Mouse (Mus musculus) heart, adult 11 months (tissue): ENCODE data around the gene 9330182O14Rik.

Experiments used
- DNase-seq: peaks from one replicate; pipeline ENCODE4 v3.0.0; 2022

Gene 9330182O14Rik

DNA sequence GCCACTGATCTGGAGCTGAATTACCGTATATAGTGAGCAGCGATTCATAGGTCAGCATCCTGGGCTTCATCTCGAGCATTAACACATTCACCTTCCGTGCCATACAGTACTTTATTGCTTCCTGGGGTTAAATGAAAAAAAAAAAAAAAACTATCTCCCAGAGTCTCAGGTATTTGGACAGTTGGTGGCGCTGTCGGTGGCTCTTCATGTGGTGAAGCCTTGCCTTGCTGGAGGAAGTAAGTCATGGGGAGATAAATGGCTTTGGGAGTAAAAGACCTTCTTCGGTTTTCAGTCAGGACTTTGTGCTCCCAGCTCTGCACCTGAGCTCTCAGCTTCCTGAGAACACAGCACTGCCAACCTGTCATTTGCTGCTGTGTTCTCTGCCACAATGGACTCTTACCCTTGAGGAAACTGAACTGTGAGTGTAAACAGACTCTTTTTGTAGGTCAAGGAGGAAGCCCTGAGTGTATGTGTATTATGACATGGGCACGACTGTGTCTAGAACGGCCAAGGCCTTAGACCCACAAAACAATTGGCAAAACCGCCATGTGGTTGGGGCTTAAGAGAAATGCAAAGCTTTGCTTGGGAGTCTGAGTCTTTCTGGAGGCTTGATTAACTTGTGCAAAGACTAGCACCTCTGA, at the start of gene 9330182O14Rik:
9330182O14Rik (plus strand) TSS at position 214 of the 641 bp plus-strand sequence.
- DNase-seq, result peak; percentile 46

DNA sequence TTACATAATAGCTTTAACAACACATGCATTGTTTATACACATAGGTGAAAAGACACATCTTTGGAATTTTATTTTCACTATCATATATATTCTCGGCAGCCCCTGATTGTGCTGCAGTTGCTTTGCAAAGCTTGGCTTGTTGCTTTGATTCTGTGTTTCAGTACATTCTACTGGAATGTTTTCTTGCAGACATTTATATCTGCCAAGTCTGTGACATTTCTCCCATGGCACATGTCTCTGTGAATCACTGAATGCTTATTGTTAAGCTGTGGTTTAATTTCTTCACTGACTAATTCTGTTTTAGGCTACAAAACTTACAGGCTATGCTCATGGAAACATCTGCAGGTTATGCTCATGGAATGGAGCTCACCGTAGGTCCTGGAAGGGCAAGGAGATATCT, 30.9 kb upstream of the 9330182O14Rik start:
- DNase-seq, result no peak

DNA sequence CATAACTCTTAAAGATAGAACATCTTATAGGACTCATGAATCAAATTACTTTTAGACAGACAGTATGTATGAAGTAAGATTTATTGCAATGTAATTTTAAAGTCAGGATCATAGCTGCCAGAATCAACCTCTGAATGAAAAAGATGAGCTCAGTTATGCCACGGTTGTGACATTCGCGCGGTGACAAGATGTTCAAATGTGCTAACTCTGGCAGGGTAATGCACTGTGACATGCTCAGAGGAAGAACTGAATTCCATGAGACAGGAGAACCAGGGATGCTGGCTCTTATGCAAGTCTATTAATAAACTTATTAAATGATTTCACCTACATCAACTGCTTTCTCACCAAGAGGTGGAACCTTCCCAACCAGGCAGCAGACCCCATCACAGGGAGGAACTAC, 28.5 kb upstream of the 9330182O14Rik start:
- no peak for DNase-seq

DNA sequence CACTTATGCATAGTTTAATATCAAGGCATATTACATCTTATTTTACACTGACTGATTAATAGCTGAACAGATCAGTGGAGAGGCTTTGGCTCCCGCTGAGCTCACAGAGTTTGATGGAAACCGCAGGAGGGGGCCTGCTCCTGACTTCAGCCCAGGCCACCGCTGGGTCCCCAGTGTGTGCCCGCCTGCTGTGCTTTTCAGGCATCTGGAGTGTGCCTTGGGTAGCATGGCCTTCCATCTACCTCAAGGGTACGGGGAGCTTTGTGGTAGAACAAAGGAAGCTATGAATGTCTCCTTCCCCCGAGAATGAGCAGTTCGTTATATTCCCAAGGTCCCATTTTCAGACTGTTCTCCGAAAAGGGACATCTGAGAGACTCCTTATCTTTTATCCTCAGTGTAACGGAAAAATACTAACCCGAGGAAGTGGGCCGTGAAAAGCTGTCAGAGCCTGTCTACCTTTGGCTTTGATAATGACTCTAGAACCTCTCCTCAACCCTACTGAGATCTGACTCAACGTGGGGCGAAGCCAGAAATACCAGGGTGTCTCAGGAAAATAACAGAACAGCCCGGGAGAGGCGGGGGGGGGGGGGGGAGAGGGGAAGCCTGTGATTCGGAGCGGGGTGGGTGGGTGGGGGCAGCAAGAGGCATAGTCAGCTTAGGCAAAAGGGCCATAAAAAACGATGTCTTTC, 20.1 kb upstream of the 9330182O14Rik start:
- peak; percentile 75 for DNase-seq

DNA sequence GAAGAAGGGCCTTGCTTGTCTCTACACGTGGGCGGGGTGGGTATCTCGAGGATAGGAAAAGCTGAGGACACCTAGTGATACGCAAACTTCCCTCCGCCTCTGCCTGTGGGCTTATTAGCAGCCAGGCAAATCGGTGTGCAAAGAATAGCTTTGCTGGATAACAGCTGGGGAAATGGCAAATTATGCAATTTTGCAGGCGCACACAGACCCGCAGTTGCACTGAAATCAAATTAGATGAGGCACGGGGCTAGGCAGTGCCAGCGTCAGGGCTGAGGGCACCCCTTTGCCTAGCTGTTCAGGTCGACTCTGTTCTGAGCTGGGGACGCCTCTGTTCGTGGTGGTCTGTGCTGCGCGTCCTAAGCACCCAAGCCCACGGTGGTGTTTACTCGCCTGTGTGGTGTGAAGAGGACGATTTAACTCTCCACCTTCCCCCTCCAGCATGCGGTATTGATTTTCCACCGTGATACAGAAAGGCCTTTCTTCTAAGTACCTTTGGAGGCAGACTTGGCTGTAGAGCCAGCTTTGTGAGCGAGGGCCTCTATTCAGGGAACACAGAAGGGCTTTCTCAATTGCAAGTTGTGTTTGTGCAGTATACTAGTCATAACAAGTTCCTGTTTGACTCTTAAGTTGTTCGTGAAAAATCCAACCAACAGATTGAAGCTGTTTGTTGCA, 19.4 kb upstream of the 9330182O14Rik start:
- peak; percentile 82 for DNase-seq

DNA sequence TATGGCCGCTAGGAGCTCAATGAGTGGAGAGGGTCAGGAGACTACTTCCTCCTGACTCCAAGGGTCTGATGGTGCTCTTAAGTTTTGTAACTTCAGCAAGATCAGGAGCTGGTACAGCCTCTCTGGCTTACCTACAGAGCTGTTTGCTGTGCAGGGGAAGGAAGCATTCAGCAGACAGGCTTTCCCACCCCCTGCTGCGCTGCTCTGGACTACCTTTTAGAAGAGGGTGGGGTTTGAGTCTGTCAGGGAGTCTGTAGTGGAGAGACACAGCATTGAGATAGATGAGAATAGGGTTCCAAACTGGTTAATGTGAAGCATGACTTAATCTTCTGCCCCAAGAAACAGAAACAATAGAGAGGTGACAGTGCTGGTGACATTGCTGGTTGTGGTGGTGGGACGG, 17.8 kb upstream of the 9330182O14Rik start:
- peak; percentile 29 for DNase-seq

DNA sequence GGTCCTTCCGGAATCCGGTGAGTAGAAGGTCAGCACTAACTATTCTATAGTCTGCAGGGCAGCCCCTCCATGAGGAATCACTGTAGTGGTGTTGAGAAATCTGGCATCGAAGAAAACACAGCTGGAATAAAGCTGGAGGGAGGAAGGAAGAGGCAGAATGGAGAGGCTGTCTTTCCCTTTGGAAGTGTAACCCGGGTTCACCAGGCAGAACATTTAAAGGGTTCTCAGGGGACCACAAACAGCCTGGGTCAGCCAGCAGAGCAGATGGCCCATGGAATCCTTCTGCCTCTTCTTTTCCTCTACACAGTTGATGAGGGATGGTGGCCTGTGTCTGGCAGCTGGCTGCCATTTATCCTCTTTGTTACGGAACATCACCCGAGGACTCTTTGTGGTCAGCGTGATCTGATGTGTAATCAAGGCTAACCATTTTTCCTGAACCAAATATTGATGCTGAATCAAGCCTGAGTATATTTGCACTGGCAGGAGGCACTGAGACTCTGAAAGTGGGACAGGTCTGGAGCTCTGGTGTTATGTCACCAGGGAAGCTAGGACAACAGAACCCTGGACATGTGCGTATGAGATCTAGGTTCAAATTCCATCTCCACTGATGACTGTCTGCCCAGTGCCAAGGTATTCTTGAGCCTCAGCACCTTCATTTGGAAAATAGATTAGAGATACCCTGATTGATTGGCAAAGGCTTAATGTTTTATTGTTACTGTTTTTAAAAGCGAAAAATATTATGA, 9.8 kb upstream of the 9330182O14Rik start:
- peak; percentile 97 for DNase-seq

DNA sequence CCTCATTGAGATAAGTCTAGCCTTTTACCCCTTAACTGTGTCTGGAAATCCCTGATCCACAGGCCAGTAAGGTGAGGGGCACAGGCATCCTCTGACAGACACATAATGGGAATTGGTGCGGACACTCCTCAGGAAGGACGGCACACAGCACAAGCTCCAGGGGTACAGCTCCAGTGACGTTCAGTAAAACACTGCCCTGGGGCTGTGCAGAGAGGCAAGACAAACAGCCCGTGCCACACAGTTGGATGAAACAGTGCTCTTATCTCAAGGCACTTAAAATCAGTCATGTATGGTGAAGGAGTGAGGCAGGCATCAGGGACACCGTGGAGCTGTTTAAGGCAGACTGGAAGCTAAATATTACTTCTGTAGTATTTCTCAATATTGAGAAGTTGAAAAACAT, 4.7 kb upstream of the 9330182O14Rik start:
- DNase-seq, result no peak

DNA sequence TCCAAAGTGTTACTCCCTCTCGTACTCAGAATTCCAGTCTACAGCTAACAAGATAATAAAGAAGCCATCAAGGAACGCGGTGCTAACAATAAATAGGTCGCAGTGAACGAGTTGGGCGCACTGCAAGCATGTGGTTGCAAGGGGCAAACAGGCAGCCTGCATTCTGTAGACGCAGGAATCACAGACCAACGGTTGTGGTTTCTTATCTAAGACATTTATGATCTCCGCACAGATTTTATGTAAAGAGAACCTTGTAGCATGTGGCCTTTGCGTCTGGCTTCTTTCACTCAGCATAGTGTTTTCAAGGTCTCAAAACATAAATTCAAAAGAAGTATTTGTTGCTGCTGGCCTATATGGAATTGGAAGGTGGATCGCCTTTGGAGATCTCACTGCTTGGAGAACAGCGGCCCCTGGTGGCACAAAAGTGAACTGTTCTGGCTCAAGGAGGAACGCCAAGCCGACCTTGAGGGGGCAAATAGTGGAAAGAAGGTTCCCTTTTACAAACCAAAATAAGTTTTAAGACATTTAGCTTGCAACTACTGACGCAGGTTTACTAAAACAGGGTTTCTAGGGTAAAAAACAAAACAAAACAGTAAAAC, 3.2 kb upstream of the 9330182O14Rik start:
- no peak for DNase-seq

DNA sequence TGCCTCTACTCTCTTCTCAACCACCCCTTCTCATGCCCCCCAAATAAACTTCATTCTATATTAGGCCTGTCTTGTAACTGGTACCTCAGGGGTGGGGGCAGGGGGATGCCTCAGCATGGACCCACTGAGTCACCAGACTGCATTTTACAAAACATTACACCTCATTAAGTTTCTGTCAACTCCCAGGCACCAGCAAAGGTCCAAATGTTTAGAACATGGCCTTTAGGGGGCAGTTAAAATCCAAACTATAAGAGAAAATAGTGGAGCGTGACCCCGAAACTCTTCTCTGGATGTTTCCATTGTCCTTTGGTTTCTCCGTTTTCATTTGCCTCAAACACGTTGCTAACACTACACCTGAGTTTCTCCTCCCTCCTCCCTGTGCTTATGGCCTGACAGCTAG, 1.8 kb upstream of the 9330182O14Rik start:
- DNase-seq, result peak; percentile 79

DNA sequence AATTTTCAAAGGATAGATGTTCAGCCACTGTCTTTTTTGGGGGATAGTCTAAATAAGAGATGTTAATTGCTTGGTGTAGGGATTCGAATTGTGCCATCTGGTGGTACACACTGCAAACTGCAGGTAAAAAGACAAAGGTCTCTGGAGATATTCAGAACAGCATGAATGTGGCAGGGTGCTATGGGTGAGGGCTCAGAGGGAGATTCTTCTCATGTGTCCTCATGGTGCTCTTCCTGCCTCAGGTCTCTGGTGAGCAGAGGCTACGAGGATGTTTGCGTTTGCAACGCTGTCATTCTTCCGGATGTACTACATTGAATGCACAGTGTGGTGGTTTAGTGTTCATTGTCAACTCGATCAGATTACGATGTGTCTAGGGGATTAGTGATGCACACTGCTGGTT, 10.1 kb downstream of the 9330182O14Rik start:
- DNase-seq, result peak; percentile 72

DNA sequence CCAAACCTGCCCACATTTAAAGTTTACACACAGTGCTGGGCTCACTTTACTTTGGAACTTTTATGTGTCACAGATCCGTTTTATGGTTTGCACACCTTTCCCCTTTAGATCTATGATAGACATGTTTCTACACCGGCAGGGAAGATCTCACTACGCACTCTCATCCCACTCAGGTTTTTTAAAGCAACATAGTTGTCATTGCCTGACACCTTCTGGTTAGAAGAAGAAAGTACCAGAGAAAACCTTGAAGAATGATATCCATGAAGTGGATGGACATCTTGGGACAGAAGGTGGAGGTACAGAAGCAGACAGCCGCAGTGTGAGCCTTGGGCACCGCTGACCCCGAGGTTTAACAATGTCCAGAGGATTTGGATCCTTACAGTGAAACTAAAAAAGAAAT, 23.5 kb downstream of the 9330182O14Rik start:
- DNase-seq, result no peak

DNA sequence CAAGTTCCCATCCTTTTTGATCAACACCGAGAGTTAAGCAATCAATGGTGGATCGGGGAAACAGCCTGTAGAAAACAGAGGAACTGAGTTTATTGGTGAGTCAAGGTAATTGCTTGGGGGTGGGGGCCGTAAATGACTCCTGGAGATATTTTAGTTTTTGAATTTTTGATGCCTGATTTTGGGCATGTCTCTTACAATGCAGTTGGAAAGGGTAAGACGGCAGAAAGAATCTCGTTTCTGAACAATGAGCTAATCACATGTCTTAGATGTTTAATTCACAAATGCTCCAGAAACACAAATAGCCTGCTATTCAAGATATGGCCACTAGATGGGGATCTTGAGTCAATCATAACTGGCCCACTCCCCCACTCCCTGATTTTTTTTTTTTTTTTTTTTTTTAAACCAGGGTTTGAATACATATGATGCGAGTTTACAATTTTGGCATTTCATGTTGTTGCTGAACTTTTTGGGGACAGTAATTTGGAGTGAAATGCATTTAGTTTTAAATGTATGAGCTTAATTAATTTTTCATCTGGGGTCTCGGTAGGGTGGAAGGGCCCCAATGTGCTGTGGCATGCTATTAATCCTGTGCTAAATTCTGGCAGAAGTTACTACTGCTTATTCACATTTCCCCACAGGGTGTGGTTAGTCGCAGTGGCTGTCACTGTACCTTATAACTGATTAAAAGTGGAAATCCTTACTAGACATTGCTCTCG, 32.6 kb downstream of the 9330182O14Rik start:
- no peak for DNase-seq

DNA sequence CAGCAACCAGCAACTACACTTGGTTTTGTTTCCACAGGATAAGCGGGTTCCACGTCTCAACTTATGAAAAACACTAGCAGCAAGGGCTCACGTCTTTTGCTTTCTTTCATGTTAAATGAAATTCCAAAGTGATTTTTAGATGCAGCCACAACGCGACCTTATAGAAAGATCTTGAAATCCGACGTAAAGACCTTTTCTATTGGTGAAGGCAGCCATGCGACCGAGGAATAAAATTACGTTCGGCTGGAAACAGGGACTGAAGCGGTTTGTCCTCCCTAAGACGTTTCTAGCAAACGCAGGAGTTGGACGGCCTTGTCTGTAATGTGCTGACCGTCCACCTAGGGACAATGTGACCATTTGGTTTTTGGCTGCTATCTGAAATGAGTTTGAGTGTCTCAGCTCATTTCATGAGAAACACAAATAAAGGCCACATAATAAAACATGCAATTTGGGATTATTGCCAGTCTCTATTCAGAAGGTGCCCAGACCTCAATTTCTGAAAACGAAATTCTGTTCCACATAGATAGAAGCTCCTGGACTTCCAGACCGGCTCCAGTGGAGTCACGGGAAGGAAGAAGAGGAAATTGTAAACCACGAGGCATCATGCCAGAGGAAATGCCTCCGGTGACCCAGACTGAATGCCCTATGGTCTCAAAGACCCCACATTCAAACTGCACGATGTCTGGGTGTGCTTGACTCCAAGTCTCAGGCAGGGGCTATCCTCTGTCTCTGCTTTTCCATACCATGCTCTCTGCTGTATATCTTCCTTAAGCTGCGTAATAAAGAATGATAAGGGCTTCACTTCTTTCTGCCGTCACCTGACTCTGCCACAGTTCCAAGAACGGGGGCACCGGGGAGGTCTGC, 33.3 kb downstream of the 9330182O14Rik start:
- no peak for DNase-seq

DNA sequence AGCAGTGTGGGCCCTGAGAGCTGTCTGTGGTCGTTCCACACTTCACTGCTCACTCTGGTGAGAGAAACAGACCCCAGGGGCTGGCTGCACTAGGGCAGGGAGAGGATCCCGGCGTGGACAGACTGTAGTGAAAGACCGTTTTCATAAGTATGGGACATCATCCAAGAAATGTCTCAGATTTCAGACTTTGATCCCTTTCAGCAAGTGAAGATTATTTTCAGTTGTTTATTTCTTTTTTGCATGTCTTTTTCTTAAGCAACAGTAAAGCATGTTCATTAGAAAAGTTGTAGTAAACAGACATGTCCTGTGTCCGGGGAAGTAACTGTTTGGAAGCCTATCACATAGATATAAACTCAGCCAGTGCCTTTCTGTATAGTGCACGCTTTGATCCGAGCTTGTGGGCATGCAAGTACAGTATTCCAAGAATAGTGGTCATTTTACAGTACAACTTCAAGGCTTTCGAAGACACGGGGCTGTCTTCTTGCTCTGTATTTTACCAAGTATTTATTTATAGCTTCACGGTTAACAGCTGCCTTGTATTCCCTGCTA, 34.0 kb downstream of the 9330182O14Rik start:
- DNase-seq, result no peak

DNA sequence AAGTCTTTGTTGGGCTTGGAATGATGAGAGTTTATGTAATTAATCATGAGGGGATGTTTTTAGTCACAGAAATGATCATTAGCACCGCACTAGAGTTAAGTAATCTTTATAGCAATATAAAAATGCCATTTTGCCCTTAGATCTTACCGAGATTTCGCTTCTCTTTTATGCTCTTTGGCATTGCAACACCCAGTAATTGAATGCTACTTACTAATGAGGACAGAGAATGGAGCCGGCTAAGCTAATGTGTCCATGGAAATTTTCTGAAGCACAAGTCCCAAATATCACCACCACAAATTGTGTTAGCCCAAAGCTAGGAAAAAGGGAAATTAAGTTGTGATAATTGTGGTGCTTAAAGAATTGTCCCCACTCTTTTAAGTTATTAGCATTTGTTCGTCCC, 34.9 kb downstream of the 9330182O14Rik start:
- no peak for DNase-seq

DNA sequence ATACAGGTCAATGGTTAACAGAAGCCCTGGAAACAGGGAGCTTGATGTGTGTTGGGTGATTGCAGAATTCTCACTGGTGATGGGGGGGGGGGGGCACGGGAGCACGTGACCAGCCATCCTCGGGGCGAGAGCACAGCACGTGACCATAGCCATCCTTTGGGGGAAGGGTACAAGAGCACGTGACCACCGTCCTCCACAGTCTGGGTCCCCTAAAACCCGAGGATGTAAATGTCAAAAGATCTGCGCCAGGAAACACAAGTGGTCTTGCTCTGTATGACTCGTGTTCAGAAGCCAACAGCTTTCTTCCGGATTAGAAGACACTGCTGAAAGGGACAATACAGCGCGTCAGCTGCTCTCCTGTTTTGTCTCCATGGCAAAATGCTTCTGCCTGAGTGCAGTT, 35.5 kb downstream of the 9330182O14Rik start:
- DNase-seq, result no peak

DNA sequence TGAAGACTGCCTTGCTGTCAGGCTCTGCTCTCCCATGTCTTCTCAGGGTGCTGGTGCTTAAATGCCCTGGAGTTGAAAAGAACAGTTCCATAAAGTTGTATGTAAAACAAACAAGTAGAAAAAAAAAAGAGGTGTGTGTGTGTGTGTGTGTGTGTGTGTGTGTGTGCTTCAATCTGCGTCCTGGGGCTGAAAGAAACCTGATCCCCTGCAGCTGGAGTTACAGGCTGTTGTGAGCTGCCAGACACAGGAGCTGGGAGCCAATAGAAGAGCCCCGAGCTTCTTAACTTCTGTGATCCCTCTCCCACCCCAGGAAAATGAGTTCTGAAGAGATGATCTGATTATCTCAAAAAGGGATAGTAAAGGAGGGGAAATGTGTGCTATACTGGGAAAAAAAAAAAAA, 45.3 kb downstream of the 9330182O14Rik start:
- DNase-seq, result no peak

DNA sequence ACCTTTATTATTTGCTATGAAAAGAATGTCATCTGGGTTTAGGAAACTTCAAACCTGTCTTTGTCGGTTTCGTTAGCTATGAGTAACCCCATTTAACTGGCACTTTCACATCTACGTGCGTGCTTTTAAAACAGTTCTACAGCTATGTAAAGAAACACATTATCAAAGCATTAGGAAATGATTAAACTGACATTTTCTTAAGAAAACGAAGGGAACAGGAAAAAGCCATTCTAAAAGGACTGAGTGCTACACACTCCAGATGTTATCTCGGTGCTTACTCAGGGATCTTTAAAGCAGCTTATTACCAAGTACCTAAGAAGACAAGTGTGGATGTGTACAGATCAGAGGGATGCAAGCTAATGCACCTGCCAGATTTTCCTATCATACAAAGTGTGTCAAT, 52.9 kb downstream of the 9330182O14Rik start:
- DNase-seq, result no peak
